Mouse (Mus musculus): ENCODE data around the gene Mia3.

GRCm38 (mm10) chr1:183344886-183345816 lies 24.2 kb downstream of the Mia3 start:
- TF ChIP-seq POLR2A (IDR thresholded peaks at IDR 0.05; ENCODE audit: insufficient read length, low read depth) (peak; percentile 70), MYOG (IDR thresholded peaks at IDR 0.05; ENCODE audit: control insufficient read depth in 1 of 3, insufficient read depth in 1 of 3, insufficient read length in 2 of 3, low read depth in 2 of 3) (peak in 1 of 3 experiments; percentile 31), MYOD1 (IDR thresholded peaks at IDR 0.05; ENCODE audit: control insufficient read depth in 1 of 3, insufficient read length in 2 of 3, low read depth in 2 of 3) (peak in 1 of 3 experiments; percentile 17), E2F4 (IDR thresholded peaks at IDR 0.05; ENCODE audit: insufficient read depth) (no peak), USF1 (IDR thresholded peaks at IDR 0.05; ENCODE audit: low read depth) (no peak), MAX (IDR thresholded peaks at IDR 0.05; ENCODE audit: low read depth) (no peak), TCF3 (IDR thresholded peaks at IDR 0.05; ENCODE audit: insufficient read length, low read depth) (no peak), POLR2AphosphoS2 (IDR thresholded peaks at IDR 0.05; ENCODE audit: insufficient read length, low read depth) (peak; percentile 77)

Measured in myocyte (in vitro differentiated cells).